Mouse (Mus musculus): Measurements from ENCODE around the gene Fcrl5. TPM values are rescaled to one million over a fixed set of nuclear protein-coding genes. Genes with fewer than 3 reads are reported as not detected.
"Not testable (repeated sequence)": the region's sequence is repeated elsewhere in the genome, so short reads cannot be mapped to it uniquely, and the experiment has no call there.

The Fcrl5 gene
- polyA plus RNA-seq, 1 experiment from 2014 or later = not detected

- DNase-seq (ENCODE audit: low spot score); H3K9me3 ChIP-seq (replicated peaks; ENCODE audit: control insufficient read depth, low read length); H3K4me1 ChIP-seq (ENCODE audit: control insufficient read depth, insufficient read depth, low read length); H3K4me2 ChIP-seq (ENCODE audit: low read length); H3K27me3 ChIP-seq (replicated peaks; ENCODE audit: control insufficient read depth, insufficient read depth, low read length); H3K36me3 ChIP-seq (ENCODE audit: control insufficient read depth, insufficient read depth, low read length); H3K27ac ChIP-seq (ENCODE audit: low read depth, low read length); ATAC-seq; H3K9ac ChIP-seq (ENCODE audit: low read length); H3K4me3 ChIP-seq (ENCODE audit: low read depth, low read length): not testable (repeated sequence)
Measured at GRCm38 (mm10) chr3:87479230-87479629, 43.7 kb downstream of the Fcrl5 start.

- no peaks in the 10 kb centered on the region for H3K4me1 ChIP-seq (ENCODE audit: control insufficient read depth, insufficient read depth, low read length)
- WGBS = 58% methylated on average over 4 of the region's 4 CpGs
- DNase-seq (ENCODE audit: low spot score) (no peak), ATAC-seq (no peak)
- H3K9ac ChIP-seq (ENCODE audit: low read length) = no peak overlapping the region
- H3K27me3 ChIP-seq (replicated peaks; ENCODE audit: control insufficient read depth, insufficient read depth, low read length) = no peaks in the 10 kb centered on the region
- no peak overlapping the region for H3K4me3 ChIP-seq (ENCODE audit: low read depth, low read length)
- H3K27ac ChIP-seq (ENCODE audit: low read depth, low read length) = no peak overlapping the region
- H3K36me3 ChIP-seq (ENCODE audit: control insufficient read depth, insufficient read depth, low read length) = no peaks in the 10 kb centered on the region
- H3K4me2 ChIP-seq (ENCODE audit: low read length) = no peak overlapping the region
- H3K9me3 ChIP-seq (replicated peaks; ENCODE audit: control insufficient read depth, low read length) = no peaks in the 10 kb centered on the region
Measured at GRCm38 (mm10) chr3:87487392-87487791, 51.8 kb downstream of the Fcrl5 start.

- ATAC-seq (no peak), DNase-seq (ENCODE audit: low spot score) (no peak)
- H3K4me2 ChIP-seq (ENCODE audit: low read length) = no peak overlapping the region
- no peaks in the 10 kb centered on the region for H3K9me3 ChIP-seq (replicated peaks; ENCODE audit: control insufficient read depth, low read length)
- no peaks in the 10 kb centered on the region for H3K4me1 ChIP-seq (ENCODE audit: control insufficient read depth, insufficient read depth, low read length)
- 15% methylated on average over 2 of the region's 2 CpGs for WGBS
- no peaks in the 10 kb centered on the region for H3K36me3 ChIP-seq (ENCODE audit: control insufficient read depth, insufficient read depth, low read length)
- H3K9ac ChIP-seq (ENCODE audit: low read length) = no peak overlapping the region
- H3K27ac ChIP-seq (ENCODE audit: low read depth, low read length) = no peak overlapping the region
- no peaks in the 10 kb centered on the region for H3K27me3 ChIP-seq (replicated peaks; ENCODE audit: control insufficient read depth, insufficient read depth, low read length)
- no peak overlapping the region for H3K4me3 ChIP-seq (ENCODE audit: low read depth, low read length)
Measured at GRCm38 (mm10) chr3:87487911-87488310, 52.3 kb downstream of the Fcrl5 start.

GRCm38 (mm10) chr3:87498266-87498665, 62.7 kb downstream of the Fcrl5 start:
- Histone ChIP-seq H3K4me2 (ENCODE audit: low read length) (no peak overlapping the region), H3K4me1 (ENCODE audit: control insufficient read depth, insufficient read depth, low read length) (no peaks in the 10 kb centered on the region), H3K9me3 (replicated peaks; ENCODE audit: control insufficient read depth, low read length) (no peaks in the 10 kb centered on the region), H3K27ac (ENCODE audit: low read depth, low read length) (no peak overlapping the region), H3K27me3 (replicated peaks; ENCODE audit: control insufficient read depth, insufficient read depth, low read length) (no peaks in the 10 kb centered on the region), H3K36me3 (ENCODE audit: control insufficient read depth, insufficient read depth, low read length) (no peaks in the 10 kb centered on the region), H3K4me3 (ENCODE audit: low read depth, low read length) (no peak overlapping the region), H3K9ac (ENCODE audit: low read length) (no peak overlapping the region)
- WGBS = 85% methylated on average over 9 of the region's 9 CpGs
- ATAC-seq (no peak), DNase-seq (ENCODE audit: low spot score) (no peak)

- H3K9ac ChIP-seq (ENCODE audit: low read length) = no peak overlapping the region
- ATAC-seq (peak; percentile 46; the same call in 1 of the 2 replicates), DNase-seq (ENCODE audit: low spot score) (peak; percentile 90)
- no peaks in the 10 kb centered on the region for H3K9me3 ChIP-seq (replicated peaks; ENCODE audit: control insufficient read depth, low read length)
- no peak overlapping the region for H3K4me2 ChIP-seq (ENCODE audit: low read length)
- no peak overlapping the region for H3K27ac ChIP-seq (ENCODE audit: low read depth, low read length)
- H3K4me3 ChIP-seq (ENCODE audit: low read depth, low read length) = no peak overlapping the region
- H3K36me3 ChIP-seq (ENCODE audit: control insufficient read depth, insufficient read depth, low read length) = no peaks in the 10 kb centered on the region
- no peaks in the 10 kb centered on the region for H3K4me1 ChIP-seq (ENCODE audit: control insufficient read depth, insufficient read depth, low read length)
- 15% methylated on average over 3 of the region's 3 CpGs for WGBS
- H3K27me3 ChIP-seq (replicated peaks; ENCODE audit: control insufficient read depth, insufficient read depth, low read length) = no peaks in the 10 kb centered on the region
Measured at GRCm38 (mm10) chr3:87499072-87499471, 63.5 kb downstream of the Fcrl5 start.

- Histone ChIP-seq H3K36me3 (ENCODE audit: control insufficient read depth, insufficient read depth, low read length) (no peaks in the 10 kb centered on the region), H3K27me3 (replicated peaks; ENCODE audit: control insufficient read depth, insufficient read depth, low read length) (no peaks in the 10 kb centered on the region), H3K4me3 (ENCODE audit: low read depth, low read length) (no peak overlapping the region), H3K4me1 (ENCODE audit: control insufficient read depth, insufficient read depth, low read length) (no peaks in the 10 kb centered on the region), H3K9ac (ENCODE audit: low read length) (no peak overlapping the region), H3K9me3 (replicated peaks; ENCODE audit: control insufficient read depth, low read length) (no peaks in the 10 kb centered on the region), H3K27ac (ENCODE audit: low read depth, low read length) (no peak overlapping the region), H3K4me2 (ENCODE audit: low read length) (no peak overlapping the region)
- WGBS = 82% methylated on average over 24 of the region's 24 CpGs
- DNase-seq (ENCODE audit: low spot score) (no peak), ATAC-seq (no peak)
Measured at GRCm38 (mm10) chr3:87500088-87501055, 64.8 kb downstream of the Fcrl5 start.

- no peak overlapping the region for H3K4me2 ChIP-seq (ENCODE audit: low read length)
- DNase-seq (ENCODE audit: low spot score) (no peak), ATAC-seq (no peak)
- H3K27me3 ChIP-seq (replicated peaks; ENCODE audit: control insufficient read depth, insufficient read depth, low read length) = no peaks in the 10 kb centered on the region
- WGBS = 57% methylated on average over 8 of the region's 8 CpGs
- H3K27ac ChIP-seq (ENCODE audit: low read depth, low read length) = no peak overlapping the region
- H3K36me3 ChIP-seq (ENCODE audit: control insufficient read depth, insufficient read depth, low read length) = no peaks in the 10 kb centered on the region
- H3K4me3 ChIP-seq (ENCODE audit: low read depth, low read length) = no peak overlapping the region
- H3K9ac ChIP-seq (ENCODE audit: low read length) = no peak overlapping the region
- H3K4me1 ChIP-seq (ENCODE audit: control insufficient read depth, insufficient read depth, low read length) = no peaks in the 10 kb centered on the region
- H3K9me3 ChIP-seq (replicated peaks; ENCODE audit: control insufficient read depth, low read length) = no peaks in the 10 kb centered on the region
Measured at GRCm38 (mm10) chr3:87501151-87501550, 65.6 kb downstream of the Fcrl5 start.

GRCm38 (mm10) chr3:87502771-87503170, 67.2 kb downstream of the Fcrl5 start:
- ATAC-seq = no peak
- H3K9me3 ChIP-seq (replicated peaks; ENCODE audit: control insufficient read depth, low read length) = no peaks in the 10 kb centered on the region
- no peaks in the 10 kb centered on the region for H3K27me3 ChIP-seq (replicated peaks; ENCODE audit: control insufficient read depth, insufficient read depth, low read length)
- 91% methylated on average over 6 of the region's 6 CpGs for WGBS
- no peak overlapping the region for H3K27ac ChIP-seq (ENCODE audit: low read depth, low read length)
- H3K36me3 ChIP-seq (ENCODE audit: control insufficient read depth, insufficient read depth, low read length) = no peaks in the 10 kb centered on the region
- no peak overlapping the region for H3K4me2 ChIP-seq (ENCODE audit: low read length)
- no peak overlapping the region for H3K4me3 ChIP-seq (ENCODE audit: low read depth, low read length)
- no peaks in the 10 kb centered on the region for H3K4me1 ChIP-seq (ENCODE audit: control insufficient read depth, insufficient read depth, low read length)
- no peak for DNase-seq (ENCODE audit: low spot score)
- H3K9ac ChIP-seq (ENCODE audit: low read length) = no peak overlapping the region

- no peaks in the 10 kb centered on the region for H3K27me3 ChIP-seq (replicated peaks; ENCODE audit: control insufficient read depth, insufficient read depth, low read length)
- DNase-seq (ENCODE audit: low spot score) = peak; percentile 71
- no peaks in the 10 kb centered on the region for H3K4me1 ChIP-seq (ENCODE audit: control insufficient read depth, insufficient read depth, low read length)
- no peak overlapping the region for H3K4me3 ChIP-seq (ENCODE audit: low read depth, low read length)
- no peak overlapping the region for H3K4me2 ChIP-seq (ENCODE audit: low read length)
- ATAC-seq = peak; percentile 62
- no peak overlapping the region for H3K9ac ChIP-seq (ENCODE audit: low read length)
- no peak overlapping the region for H3K27ac ChIP-seq (ENCODE audit: low read depth, low read length)
- H3K9me3 ChIP-seq (replicated peaks; ENCODE audit: control insufficient read depth, low read length) = no peaks in the 10 kb centered on the region
- WGBS = 14% methylated on average over 7 of the region's 7 CpGs
- no peaks in the 10 kb centered on the region for H3K36me3 ChIP-seq (ENCODE audit: control insufficient read depth, insufficient read depth, low read length)
Measured at GRCm38 (mm10) chr3:87504330-87504729, 68.8 kb downstream of the Fcrl5 start.
